Mouse (Mus musculus): ENCODE data around the gene Aaed1.

- TF ChIP-seq EP300 (IDR thresholded peaks at IDR 0.05) (no peak), CTCF (IDR thresholded peaks at IDR 0.05) (no peak)
Observed at GRCm38 (mm10) chr13:64233139-64233538, 79.4 kb downstream of the Aaed1 start.

Data from lung, postnatal 0 days (tissue).